Mouse (Mus musculus) adrenal gland, postnatal 4 days (tissue): ENCODE data around the gene Tmem39a. TPM values are rescaled to one million over a fixed set of nuclear protein-coding genes. Genes with fewer than 3 reads are reported as not detected.

Source experiments
- DNase-seq, 2 experiments: peaks; one replicate each; pipeline ENCODE4 v3.0.0; 2021 to 2022; ENCODE audit warnings: low spot score in 2 of 2, mixed read lengths in 2 of 2
- long read RNA-seq, 2 experiments: library from polyadenylated mRNA; stranded (forward); transcript quantifications; one replicate each; pipeline ENCODE4 v2.0.0; 2021
- total RNA-seq, 2 experiments: library from RNA; stranded (reverse); gene quantifications; 2 replicates each; pipeline ENCODE4 v1.2.3; 2021

Gene Tmem39a
- 10 to 100 TPM; 71.9 to 75.7 TPM for total RNA-seq
- long read RNA-seq, experiment 1, transcript Tmem39a-201 (9 exons, 2,871 nt), result major isoform, 7 of 15 reads
- long read RNA-seq, experiment 1, partial matches to known transcripts, result 0 of 15 reads
- long read RNA-seq, experiment 1, other reads (novel, unspliced or antisense), result 6 of 15 reads
- long read RNA-seq, experiment 2, transcript Tmem39a-201 (9 exons, 2,871 nt), result major isoform, 12 of 25 reads
- long read RNA-seq, experiment 2, partial matches to known transcripts, result 3 of 25 reads
- long read RNA-seq, experiment 2, other reads (novel, unspliced or antisense), result 9 of 25 reads

DNA sequence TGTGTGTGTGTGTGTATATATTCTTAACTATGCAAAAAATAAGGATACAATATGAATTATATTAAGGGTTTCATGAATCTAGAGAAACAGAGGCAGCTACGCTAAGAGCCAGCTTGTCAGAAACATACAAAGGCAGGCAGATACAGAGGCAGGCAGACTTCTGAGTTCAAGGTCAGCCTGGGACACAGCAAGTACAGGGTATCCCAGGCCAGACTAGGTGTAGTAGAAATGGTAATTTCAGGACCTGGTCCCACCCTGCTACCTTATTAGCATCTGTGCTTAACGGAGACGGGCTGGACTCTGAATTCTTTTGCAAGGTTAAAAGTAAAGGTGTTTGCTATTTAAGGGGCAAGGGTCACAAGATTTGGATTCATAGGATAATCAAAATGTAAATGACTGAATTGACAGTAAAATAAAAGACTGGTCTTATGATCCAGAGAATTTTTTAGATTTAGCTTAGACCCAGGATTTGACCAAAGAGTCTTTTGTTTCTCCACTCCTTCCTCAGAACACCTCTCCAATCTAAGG is at the start of gene Tmem39a:
TSS of gene Tmem39a (plus strand) at position 478 of the 528 bp plus-strand sequence.
- no peak for DNase-seq

DNA sequence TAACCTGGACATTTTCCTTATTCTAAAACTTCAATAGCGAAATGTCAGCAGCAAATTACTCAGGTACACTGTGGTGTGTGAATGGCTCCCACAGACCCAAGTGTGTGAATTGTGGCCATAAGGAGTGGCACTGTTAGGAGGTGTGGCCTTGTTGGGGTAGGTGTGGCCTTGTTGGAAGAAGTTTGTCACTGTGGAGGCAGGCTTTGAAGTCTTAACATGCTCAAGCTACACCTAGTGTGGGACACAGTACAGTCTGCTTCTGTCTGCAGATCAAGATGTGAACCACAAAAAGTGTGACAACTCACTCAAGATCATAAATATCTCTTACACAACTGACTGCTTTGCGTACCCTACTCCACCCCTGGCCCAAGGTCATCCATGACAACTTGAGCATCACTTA is 47.7 kb upstream of the Tmem39a start:
- no peak for DNase-seq

GRCm38 (mm10) chr16:38519140-38519539 is 39.4 kb upstream of the Tmem39a start:
- DNase-seq, result no peak

- no peak for DNase-seq
These were observed 37.1 kb upstream of the Tmem39a start for GRCm38 (mm10) chr16:38521211-38521987.

DNA sequence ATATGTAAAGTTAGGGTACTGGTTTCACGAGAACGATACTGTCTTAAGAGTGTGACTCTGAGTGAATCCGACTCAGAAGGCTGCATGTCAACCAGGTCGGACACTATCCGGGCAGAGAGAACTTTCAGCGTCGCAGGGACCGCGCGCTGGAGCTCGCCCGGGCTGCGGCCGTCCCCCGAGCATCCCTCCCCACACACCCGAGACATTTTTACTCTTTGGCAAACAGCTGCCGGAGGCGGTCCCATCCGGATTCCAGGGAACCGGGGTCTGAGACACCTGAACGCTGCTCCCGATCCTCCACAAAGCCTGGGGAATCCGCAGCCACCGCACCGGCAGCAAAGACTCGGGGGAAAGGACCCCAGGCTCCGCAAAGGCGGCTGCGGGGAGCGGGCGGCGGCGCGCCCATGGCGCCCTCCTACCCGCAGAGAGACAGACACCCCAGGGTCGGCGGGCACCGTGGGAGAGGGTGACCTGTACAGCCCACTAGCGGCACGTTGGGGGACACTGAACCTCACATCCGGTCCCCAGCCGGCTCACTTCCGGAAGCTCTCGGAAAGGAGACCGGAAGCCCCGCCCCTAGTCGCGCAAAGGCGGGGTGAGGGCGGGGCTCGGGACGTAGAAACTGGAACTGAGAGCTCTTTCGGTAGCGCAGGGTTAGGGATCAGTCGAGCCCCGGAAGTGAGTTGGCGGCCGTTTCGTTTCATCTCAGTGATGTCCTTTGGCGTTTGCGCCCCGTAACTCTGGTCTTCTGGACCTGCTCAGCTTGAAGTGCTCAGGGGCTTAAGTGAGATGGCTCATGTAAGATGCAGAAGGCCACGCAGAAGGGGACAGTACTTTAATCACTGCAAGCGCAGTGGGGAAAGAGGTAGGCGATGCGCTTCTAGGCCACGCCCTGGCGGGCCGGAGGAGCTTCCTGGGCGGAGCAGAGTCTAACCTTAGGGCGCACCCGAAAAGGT is 36.1 kb upstream of the Tmem39a start, which contains the start of gene Timmdc1:
TSS of gene Timmdc1 (minus strand) at position 535 of the 956 bp plus-strand sequence.
- peak; percentile 82 to 93 for DNase-seq

DNA sequence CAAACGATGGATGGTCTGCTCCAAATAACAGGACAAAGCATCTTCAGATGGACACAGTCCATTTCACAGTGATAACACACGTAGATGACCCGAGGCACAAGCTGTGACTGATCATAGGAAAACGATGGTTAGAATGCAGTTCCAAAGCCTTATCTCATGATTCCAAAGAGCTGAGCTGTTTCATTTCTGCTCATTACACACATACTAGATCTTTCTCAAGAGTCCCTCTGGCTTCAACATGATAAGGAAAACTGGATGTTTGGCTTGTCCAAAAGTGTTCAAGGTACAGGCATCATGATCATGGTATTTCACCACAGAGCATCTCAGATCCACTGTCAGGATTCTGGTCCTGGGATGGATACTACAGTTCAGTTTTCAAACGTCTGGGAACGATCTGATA is 32.2 kb upstream of the Tmem39a start:
- DNase-seq, result no peak

GRCm38 (mm10) chr16:38536544-38537146 is 21.9 kb upstream of the Tmem39a start:
- peak; percentile 39 to 53 for DNase-seq

DNA sequence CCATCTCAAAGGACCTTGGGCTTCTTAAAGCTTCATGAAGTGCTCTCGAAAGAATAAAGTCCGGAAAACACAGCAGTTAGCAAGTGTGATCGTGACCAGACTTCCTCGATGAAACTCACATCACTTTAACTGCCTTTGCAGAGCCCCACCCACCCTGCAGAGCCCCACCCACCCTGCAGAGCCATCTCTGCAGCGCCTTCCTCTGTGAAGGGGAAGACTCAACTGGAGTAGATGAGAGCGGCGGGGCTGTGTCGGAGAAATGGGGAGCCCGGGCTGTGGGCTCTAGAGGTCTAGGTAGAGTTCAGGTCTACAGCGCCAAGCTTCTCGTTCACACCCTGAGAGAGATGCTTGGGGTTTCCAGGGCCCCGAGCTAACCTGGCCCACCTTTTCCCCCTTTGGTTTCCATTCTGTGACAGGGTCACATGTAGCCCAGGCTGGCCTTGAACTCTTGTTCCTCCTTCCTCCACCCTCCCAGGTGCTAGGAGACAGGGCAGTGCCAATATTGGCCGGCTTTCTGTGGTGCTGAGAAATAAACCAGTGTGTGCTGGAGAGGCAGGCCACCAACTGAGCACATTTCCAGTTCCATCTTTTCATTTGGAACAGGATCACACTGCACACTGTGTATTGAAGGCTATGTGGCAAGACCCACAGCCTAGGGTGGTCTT is 19.6 kb upstream of the Tmem39a start:
- DNase-seq, result no peak

GRCm38 (mm10) chr16:38548000-38548399 is 10.5 kb upstream of the Tmem39a start:
- no peak for DNase-seq

GRCm38 (mm10) chr16:38549479-38550396 is 8.8 kb upstream of the Tmem39a start, which contains the start of gene Poglut1:
Gene Poglut1 (minus strand): TSS chr16:38550258.
- DNase-seq, result peak; percentile 43 to 63

DNA sequence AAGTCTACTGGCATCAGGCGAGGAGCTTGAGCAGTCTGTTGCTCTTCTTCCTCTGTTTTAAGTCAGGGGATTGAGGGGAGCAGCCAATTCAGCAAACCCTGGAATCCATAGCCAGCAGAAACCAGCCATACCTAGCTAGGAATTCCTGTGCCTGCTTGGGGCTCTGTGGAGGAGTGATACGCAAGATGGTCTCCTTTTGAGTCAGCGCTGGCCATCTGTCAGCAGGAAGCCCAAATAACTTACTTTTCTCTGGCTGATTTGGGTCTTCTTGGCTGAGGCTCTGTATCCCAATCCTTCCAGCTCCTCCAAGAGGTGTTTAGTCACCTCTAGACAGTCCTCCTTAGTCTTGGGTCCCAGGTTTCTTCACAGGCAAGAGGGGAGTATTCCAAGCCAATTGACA is 2.5 kb upstream of the Tmem39a start:
- DNase-seq, result no peak

DNA sequence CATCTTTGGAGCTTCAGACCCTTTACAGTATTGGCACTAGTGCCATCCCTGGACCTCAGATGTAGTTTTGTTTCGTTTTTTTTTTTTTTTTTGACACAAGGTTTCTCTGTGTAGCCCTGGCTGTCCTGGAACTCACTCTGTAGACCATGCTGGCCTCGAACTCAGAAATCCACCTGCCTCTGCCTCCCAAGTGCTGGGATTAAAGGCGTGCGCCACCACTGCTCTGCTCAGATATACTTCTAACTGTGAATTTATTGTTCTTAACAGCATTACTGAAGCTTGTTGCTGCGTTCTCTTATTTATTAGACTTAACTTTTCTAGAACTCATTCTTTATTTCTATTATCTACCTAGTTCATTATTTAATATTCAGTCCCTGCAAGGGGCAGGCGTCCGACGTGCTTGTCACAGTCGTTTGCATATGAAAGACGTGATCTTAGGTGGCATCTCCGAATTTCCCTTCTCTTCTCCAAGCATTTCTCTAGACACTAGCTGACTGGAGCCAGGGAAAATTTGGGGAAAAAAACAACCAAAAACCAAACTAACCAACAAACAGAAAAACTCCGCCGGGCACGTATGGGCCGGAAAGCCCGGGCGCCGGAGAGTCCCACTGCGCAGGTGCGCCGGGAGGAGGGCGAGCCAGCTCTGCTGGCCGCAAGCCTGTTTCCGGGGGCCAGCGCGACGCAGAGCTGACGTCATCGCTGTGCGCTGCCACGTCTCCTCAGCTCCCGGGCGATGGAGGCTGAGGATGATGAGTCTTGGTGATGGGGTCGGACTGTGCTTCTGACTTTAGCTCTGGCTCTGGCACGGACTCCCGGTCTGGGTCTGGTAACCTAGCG is 3.9 kb downstream of the Tmem39a start:
- peak; percentile 85 to 92 for DNase-seq

DNA sequence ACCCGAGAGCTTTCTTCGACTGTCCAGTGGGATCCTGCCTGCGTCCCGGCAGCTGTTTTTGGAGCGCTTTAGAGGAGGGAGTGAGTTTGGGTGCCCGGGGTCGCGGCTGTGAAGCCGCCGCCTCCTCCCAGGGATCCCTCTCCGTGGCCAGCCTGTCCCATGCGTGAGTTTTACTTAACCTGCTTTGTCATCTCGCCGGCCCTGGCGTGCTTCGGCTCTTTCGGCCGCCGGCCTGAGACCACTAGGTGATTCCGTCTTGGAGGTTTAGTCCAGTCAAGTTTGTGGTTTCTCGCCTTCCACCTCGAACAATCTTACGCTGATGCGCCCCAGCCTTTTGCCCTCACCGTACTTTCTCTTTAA is 4.5 kb downstream of the Tmem39a start:
- DNase-seq, result no peak

- no peak for DNase-seq
These were observed 5.0 kb downstream of the Tmem39a start for GRCm38 (mm10) chr16:38563516-38563915.

DNA sequence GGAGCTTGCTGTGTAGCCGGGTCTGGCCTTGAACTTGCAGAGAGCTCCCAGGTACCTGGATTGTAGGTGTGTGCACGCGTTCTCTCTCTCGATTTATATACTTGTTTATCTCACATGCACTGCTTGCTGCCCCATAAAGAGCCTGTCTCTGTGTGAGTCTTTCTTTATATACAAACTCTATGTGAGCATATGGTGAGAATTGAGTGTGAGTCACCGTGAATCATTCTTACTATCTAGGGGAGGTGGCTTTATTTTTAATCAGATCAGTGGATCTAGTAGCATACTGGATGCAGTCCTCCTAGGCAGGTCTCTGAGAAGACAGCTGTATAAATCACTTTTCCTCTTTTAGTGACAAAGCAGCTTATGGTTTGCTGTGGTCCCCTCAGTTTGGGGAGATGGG is 9.7 kb downstream of the Tmem39a start:
- no peak for DNase-seq

DNA sequence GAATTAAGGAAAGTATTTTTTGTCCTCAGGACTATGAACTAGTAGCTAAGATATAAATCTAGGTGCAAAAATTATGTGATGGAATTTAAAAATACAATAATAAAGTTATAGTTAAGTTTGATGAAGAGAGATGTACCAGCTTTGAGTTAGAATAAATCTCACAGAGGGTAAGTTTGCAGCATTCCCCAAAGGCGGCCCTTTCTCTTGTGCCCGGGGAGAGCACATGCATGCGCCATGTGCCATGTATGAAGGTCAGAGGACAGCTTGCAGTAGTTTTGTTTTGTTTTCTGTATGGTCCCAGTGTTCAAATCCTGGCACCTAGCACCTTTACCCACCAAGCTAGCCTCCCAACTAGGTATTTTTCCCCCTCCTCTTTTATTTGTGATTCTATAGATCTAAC is 13.0 kb downstream of the Tmem39a start:
- no peak for DNase-seq

- DNase-seq, result no peak
These were observed 26.3 kb downstream of the Tmem39a start for GRCm38 (mm10) chr16:38584761-38585160.

- DNase-seq, result no peak
These were observed 26.7 kb downstream of the Tmem39a start for GRCm38 (mm10) chr16:38585186-38585585.
